Mouse (Mus musculus) layer of hippocampus, postnatal 36 days (tissue): ENCODE measurements around the gene Cntn4. TPM values are rescaled to one million over a fixed set of nuclear protein-coding genes. Genes with fewer than 3 reads are reported as not detected.

Experiments
- DNase-seq, 2 experiments: peaks; one replicate each; pipeline ENCODE4 v3.0.0; 2022
- total RNA-seq, 2 experiments: library from RNA; stranded (reverse); gene quantifications; 2 replicates each; pipeline ENCODE4 v1.2.3; 2021

Cntn4 gene
- 10 to 100 TPM; 22.0 to 24.1 TPM for total RNA-seq

DNA sequence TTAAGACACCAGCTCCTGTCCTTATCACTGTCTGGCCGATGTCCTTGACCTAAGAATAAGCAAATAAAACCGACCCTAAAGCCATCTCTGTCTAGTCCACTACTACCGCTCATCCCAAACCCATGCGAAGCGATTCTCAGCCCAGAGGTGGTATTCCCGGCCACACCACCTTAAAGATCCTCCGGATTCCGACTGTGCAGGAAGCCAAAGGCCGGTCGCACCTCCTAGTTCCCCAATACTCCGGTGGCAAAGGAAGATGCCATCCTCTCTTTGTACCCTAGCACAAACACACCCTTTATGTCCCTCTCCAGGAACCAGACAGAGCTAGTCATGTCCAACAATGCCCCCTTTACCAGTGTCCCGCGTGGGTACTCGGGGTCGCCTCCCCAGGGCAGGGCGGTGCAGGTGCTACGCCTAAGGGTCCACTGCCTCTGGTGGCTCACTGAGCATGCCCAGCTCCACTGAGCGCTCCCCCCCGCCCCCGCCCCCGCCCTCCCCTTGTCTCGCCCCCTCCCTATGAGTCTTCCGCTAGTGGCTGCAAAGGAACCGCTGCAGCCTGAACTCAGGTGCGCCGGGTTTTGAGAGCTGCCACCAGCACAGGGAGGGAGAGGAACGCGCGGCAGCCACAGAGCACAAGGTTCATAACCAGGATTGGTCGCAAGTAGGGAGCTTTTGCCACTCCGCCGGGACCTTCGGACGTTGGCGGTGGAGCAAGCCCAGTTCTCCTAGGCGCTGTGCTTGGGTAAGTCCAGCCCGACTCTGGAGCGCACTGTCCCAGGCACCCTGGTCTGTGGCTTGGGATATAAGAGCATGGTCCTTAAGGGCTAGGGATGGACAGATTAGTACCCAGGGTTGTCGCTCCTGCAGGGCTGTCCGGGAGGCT, at the start of gene Cntn4:
Gene Cntn4 (plus strand): TSS at position 512 of the 883 bp plus-strand sequence.
- peak; percentile 55 to 57 for DNase-seq

DNA sequence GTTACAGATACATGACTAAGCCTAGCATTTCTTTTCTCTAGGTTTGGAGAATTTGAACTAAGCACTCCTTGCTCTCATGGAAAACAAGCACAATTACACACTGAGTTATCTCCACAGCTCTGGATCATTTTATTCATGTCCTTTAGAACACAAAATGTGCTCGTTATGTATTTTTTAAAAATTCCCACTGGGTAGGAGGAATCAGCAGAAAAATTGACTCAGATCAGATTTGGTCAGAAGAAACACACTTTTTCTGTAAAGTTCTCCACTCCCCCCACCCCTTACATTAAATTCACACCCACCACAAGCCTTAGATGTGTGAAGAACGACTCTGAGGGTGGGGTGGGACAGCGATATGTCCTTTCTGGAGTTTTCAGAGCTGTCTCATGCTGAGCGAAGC, 3.2 kb upstream of the Cntn4 start:
- DNase-seq, result no peak

- peak; percentile 7 to 19 for DNase-seq
These were observed 2.4 kb upstream of the Cntn4 start for GRCm38 (mm10) chr6:105675099-105675498.

DNA sequence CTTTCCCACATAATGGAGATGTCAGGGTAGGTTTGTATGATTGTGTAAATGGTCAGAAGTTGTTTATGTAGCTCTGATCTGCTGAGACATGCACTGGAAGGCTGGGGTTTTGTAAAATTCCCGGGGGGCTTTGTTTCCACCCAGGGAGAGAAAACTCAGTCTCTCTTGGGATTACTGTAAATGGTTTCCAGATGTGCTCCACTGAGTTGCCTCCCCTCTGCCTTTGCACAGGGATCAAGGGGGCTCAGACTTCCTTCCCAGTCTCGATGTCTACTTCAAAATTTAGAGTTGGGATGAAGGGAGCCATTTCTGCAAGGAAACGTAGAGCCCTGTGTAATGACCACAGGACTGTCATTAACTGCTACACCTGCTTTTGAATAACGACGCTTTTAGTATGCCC, 823 bp upstream of the Cntn4 start:
- DNase-seq, result no peak

GRCm38 (mm10) chr6:105678778-105679177, 1.3 kb downstream of the Cntn4 start:
- no peak for DNase-seq

- DNase-seq, result no peak
These were observed 4.0 kb downstream of the Cntn4 start for GRCm38 (mm10) chr6:105681496-105681895.

- DNase-seq, result no peak
These were observed 5.8 kb downstream of the Cntn4 start for GRCm38 (mm10) chr6:105683251-105683650.

DNA sequence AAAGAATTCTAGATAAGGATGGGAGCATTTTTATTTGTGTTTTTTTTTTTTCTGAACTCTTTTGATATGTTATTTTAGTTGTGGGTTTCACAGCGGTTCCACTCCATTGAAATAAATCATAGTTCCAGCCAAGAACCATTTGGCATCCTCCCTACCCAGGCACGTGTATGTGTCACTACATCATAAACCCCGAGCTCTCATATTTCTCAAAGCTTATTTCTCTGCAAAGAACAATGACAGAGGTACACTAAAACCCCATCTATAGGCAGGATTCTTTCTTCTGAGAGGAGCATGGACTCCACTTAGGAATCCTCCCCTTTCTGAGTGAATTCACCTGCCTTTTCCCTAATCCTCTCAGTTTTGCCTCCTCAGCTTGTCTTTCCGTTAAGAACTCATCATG, 6.7 kb downstream of the Cntn4 start:
- no peak for DNase-seq

DNA sequence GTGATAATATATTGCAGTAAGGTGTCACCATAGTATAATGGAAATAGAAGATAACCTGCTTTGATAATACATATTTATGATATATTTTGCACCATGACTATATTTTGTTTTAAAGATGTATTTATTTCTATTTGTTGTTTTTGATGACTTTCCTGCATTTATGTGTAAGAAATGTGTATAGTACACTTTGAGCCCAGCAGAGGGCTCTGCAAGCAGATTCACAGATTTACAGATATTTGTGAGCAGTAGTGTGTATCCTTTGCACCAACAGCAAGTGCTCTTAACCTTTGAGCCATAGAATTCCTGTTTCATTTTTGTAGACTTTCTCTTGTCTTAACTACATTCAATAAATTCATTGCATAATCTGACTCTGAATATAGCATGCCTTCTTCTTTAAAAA, 10.7 kb downstream of the Cntn4 start:
- DNase-seq, result no peak

GRCm38 (mm10) chr6:105742026-105742425, 64.6 kb downstream of the Cntn4 start:
- no peak for DNase-seq

GRCm38 (mm10) chr6:105780616-105781015, 103.2 kb downstream of the Cntn4 start:
- no peak for DNase-seq

- DNase-seq, result no peak
These were observed 111.0 kb downstream of the Cntn4 start for GRCm38 (mm10) chr6:105788462-105788861.

DNA sequence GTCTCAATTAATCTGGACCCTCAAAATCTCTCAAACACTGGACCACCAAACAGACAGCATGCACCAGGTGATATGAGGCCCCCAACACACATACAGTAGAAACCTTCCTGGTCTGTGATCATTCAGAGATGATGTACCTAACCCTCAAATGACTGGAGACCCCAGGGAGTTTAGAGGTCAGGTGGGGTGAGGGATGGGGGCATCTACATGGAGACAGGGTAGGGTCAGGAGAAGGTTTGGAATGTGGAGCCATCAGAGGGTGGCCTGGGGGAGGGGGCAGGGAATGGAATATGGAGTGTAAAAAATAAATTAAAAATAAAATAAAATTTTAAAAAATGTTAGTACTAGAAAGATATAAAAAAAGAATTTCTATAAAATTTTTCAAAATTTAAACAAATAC, 157.6 kb downstream of the Cntn4 start:
- DNase-seq, result no peak

GRCm38 (mm10) chr6:105847296-105847695, 169.8 kb downstream of the Cntn4 start:
- DNase-seq, result peak; percentile 4 to 16

DNA sequence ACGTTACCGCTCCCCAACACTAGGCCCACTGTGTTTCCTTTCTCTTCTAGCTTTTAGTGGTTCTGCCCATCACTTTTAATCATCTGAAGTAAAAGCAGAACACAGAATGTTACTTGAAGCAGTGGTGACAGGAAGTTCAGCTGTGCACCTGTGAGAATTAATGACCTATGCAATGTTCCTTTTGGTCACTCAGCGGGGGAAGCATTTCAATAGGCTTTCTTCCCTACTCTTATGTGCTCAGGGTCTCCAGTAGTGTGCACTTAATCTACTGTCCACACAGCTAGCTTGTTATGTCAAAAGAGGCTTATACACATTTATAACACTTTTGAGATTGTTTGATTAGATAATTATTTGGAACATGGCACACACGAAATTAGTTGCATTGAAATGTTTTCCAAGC, 215.4 kb downstream of the Cntn4 start:
- no peak for DNase-seq

DNA sequence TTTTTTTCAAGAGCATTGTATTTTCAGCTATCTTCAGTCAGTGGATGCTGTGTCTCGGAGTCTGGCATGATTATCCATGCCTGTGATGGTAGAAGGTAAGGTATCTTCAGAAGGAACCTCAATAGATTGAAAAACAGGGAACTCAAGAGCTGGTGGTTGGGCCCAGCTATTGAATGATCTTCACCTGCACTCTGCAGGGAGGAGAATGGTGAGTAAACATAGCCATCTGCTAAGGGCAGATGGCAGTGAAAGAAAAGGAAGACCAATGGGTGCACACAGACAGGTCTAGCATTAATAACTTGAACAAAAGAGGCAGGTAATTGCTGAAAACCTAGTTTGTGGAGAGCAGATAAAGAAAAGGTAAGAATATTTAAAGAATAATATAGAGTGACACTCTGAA, 261.0 kb downstream of the Cntn4 start:
- DNase-seq, result no peak

- no peak for DNase-seq
These were observed 261.8 kb downstream of the Cntn4 start for GRCm38 (mm10) chr6:105939303-105939702.

- no peak for DNase-seq
These were observed 263.1 kb downstream of the Cntn4 start for GRCm38 (mm10) chr6:105940591-105940990.

- DNase-seq, result no peak
These were observed 314.0 kb downstream of the Cntn4 start for GRCm38 (mm10) chr6:105991492-105991891.

DNA sequence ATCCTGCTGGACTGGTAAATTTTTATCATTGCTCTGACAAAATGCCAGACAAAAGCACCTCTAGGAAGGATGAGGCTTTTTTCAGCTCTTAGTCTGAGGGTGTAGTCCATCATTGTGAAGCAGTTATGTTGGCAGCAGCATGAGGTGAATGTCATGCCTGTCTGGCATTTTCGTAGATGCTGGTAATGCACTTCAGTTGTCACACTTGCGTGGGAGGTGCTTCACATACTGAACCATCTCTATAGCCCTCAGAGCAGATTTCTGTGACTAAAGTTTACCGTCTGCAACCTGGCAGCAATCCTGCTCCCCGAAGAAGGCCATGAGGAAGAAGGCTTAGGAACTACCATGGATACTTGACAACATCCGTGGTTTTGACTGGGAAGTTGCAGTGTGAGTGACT, 335.6 kb downstream of the Cntn4 start:
- no peak for DNase-seq

- DNase-seq, result no peak
These were observed 337.7 kb downstream of the Cntn4 start for GRCm38 (mm10) chr6:106015126-106015525.

GRCm38 (mm10) chr6:106048878-106049277, 371.4 kb downstream of the Cntn4 start:
- DNase-seq, result no peak

DNA sequence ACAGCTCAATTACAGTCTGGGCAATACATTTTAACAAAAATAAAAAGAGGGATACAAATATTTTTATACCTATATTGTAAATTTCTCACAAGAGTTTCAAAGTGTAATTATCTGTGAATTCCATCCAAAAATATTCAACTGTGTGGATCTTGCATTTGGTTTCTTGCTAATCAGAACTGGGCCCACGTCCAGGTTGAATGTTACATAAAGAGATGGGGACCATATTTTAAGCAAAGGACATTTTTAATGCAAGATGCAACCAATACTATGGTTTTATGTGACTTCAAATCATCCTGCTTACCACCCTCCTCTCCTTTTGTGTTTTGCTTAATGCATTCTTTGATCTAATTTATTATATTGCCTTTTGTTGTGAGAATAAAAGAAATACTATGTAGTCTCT, 378.7 kb downstream of the Cntn4 start:
- DNase-seq, result no peak

- no peak for DNase-seq
These were observed 400.7 kb downstream of the Cntn4 start for GRCm38 (mm10) chr6:106078071-106078603.
